Mouse (Mus musculus): Measurements from ENCODE around the gene Synj2.

The Synj2 gene

DNA sequence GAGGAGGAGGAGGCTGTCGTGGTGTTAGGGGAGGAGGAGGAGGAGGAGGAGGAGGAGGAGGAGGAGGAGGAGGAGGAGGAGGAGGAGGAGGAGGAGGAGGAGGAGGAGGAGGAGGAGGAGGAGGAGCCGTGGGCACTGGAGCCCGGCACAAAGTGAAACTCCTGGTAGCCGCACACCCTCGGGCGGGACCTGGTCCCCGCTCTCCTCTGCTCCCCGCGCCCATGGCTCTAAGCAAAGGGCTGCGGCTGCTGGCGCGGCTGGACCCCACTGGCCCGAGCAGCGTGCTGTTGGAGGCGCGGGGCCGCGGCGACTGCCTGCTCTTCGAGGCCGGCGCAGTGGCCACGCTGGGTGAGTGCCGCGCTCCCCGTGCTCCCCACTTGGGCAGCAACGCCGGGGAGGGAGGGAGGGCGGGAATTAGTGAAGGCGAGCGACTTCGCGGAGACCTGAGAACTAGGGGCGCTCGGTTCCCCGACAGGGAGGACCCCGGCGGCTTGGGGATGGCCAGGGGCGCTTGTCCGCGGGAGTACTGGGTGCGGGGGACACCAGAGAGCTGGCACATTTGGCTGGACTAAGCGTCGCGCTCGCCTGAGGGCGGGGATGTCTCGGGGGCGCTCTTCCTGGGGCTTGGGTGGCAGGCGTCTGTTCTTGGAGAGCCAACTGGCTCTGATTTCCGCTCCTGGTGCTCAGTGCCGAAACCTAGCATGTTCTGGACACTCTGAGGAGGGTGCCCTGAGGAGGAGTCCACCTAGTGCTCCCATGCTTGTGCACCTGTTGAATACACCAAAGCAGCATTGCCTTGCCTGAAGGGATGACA lies at the start of gene Synj2:
Gene Synj2, plus strand, starts transcription at position 51 of the 814 bp plus-strand sequence.
- DNase-seq (ENCODE audit: low spot score) = peak; percentile 64

DNA sequence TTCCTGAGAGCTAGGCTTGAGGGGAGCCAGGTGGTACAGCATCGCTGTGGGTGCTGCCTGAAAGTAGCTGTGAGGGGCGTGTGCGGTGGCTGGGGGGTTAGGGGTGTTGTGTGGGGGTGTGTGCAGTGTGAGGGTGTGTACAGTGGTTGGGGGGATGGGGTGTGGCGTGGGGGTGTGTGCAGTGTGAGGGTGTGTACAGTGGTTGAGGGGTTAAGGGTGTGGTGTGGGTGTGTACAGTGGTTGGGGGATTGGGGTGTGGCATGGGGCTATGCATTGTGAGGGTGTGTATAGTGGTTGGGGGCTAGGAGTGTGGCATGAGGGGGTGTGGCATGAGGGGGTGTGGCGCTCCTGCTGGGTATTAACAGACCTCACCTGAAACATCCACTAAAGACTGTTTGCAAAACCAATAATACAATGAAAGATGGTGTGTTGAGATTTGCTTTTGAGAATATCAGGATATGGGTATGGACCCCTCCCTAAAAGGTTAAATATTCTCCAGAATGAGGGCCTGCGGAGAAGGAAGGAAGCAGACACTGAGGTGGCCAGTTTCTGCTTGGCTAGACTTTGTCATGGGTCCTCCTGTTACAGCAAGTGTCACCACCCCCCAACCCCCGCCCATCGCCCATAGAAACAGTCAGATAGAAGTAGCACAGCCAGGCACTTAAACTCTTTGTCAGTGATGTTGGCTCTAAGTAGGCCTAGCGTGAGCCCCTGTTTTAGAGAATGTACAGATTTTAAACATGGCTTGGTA lies 49.0 kb upstream of the Synj2 start:
- no peak for DNase-seq (ENCODE audit: low spot score)

DNA sequence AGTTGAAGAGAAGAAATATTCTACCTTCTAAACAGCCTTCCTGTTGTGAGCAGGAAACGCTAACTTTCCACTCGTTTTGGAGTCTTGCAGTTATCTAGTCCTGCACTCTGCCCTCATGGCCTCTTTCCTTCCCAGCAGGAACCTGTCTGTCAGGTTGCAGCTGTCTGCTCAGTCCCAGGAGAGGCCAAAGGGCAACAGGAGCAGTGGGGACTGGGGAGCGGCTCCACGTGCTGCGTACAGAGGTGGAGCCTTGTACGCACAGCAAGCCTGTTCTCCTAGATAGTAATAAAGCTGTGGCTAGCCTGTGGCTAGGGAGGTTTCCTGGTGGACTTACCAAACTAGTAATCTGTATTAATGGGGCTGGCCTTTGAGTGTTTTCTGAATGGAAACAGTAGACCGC lies 48.0 kb upstream of the Synj2 start:
- peak; percentile 34 for DNase-seq (ENCODE audit: low spot score)

DNA sequence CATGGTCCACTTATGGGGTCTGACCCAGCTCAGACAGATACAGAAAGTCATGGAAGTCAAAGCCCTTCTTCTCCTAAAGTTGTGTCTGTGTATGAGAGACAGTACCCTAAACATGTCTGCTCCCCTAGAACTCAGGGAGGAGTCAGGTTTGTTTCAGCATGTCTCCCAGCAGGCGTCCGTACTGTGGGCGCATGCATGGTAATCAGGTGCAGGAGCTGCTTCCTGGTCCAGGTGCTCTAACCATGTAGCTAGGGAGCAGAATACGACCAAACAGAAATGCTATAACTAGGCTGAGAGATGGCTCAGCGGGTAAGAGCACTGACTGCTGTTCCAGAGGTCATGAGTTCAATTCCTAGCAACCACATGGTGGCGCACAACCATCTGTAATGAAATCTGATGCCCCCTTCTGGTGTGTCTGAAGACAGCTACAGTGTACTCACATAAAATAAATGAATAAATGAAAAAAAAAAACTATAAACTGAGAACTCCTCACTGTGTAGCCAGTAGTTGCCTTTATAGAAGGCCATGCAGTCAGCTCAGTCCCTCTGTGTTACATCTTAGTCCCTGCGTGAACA lies 47.4 kb upstream of the Synj2 start:
- no peak for DNase-seq (ENCODE audit: low spot score)

DNA sequence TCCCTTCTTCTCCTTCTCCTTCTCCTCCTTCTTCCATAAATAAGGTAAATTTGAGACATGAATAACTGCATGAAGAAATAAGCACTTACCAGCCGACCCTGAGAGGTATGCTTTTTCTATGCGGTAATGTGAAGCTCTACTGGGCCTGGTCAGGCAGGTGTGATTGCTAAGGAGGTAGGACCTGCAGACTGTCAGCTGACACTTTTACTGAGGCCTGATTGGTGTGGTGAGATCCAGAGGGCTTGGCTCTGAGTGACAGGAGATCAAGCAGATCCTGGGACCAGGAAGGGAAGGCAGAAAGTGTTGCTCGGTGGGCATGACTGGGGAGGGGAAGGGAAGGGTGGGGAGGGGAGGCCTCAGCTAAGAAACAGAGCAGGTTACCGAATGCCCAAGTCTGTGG lies 45.0 kb upstream of the Synj2 start:
- DNase-seq (ENCODE audit: low spot score) = no peak

DNA sequence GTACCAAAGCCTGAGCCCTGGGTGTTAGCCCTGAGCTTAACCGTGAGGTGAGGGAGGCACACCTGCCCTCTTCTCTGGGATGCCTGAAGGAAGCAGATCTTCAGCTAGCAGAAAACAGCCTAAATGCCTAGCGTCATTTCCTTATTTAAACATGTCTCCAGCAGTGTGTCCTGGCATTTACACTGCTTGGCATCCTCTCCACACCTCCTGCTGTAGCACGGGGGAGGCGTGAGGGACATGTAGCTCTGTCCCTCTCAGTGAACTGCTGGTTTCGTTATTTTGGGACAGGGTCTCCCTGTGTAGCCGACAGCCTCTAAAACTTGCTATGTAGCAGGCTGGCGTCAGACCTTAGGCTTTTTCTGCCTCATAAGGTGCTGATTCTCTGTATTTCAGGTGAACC lies 44.5 kb upstream of the Synj2 start:
- no peak for DNase-seq (ENCODE audit: low spot score)

DNA sequence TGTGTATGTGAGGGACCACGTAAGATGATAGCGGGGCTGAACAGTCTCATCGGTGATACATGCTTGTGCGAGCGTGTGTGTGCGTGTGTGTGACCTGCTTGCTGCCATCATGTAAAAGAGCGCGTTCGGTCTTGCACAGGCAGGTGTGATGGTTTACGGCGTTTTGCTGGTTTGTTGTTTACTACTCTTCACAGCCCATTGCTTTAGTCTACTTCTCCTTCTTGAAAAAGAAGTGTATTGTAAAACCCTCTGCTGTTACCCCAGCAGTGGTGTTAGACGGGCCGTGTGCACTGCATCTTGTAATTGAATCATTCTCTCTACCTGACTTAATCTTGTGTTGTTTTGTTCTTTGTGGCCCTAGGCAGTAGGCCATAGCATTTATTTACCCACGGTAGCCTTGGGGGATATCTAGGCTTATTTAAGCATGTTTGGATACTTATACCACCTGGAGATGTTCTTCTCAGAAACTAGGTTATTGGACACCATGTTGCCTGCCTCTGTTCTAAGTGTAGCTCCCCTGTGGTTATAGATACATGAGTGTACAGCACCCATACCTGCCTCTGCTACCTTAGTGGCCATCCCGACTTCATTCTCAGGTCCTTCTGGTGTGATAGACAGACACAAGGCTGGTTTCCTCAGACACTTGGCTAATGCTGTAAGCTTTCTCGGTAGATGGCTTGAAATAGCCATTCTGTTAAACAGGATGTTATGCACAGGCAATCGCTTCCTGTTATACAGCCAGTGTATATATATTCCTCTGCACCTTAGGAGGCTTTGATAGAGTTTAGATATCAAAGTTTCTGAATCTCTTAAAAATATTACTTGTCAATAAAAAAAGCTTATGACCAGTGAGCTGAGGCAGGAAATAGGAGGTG lies 43.5 kb upstream of the Synj2 start:
- DNase-seq (ENCODE audit: low spot score) = no peak

DNA sequence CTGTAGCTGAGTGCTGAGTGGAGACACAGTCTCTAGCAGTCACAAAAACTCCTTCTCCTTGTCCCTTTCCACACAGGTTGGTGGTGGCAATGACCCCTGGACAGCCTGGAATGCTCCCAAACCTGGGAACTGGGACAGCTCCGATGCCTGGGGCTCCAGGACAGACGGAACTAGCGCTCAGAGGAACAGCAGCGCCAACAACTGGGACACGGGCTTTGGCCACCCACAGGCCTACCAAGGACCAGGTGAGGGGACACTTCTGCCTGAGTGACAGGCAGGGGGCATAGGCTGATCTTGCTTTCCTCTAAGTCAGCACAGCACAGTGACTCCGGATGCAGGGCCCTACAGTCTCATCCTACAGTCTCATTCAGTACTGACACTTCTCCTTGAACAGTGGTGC lies 41.8 kb upstream of the Synj2 start:
- DNase-seq (ENCODE audit: low spot score) = no peak

DNA sequence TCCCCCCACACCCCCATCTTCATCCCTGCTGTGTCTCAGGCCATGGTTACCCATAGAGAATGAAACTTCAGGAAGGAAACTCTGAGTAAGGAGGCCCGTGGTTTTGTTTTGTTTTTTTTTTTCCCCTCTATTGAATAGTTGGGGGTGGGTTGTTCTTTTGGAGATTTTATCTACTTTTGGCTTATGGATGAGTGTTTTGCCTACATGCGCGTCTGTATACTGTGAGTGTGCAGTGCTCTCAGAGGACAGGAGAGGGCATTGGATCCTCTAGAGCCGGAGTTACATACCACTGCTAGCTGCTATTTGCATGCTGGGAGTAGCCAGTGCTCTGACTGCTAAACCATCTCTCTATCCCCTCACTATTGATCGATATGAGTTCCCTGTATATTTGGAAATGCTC lies 39.7 kb upstream of the Synj2 start:
- DNase-seq (ENCODE audit: low spot score) = no peak

DNA sequence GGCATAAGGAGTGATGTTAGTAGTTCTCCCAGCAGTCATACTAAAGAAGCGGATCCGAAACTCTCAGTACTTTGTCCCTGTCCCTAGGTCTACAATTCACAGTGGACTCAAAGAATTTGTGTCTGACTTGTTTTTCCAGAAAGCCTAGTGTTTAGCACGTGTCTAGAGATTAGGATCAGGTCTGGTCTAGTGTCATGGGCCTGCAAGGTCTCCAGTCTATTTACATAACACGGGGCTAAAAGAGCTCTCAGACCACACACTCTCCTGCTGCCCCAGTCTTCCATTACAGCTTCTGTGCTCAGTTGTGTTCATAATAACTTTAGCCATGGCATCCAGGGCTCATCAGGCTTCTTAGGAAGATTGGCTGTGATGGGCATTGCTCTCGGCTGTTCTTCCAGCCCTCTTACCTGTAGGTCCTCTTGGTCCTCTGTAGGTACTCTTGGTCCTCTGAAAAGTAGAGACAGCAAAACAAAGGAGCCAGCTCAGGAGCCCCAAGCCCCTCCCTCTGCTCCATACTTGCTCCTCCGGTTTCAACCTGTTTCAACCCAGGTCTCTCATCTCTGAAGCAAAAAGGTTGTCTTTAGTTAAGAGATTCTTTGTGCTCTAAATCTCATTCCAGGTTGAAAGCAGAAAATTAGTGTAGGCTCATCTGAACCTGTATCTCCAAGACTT lies 37.3 kb upstream of the Synj2 start:
- DNase-seq (ENCODE audit: low spot score) = no peak

DNA sequence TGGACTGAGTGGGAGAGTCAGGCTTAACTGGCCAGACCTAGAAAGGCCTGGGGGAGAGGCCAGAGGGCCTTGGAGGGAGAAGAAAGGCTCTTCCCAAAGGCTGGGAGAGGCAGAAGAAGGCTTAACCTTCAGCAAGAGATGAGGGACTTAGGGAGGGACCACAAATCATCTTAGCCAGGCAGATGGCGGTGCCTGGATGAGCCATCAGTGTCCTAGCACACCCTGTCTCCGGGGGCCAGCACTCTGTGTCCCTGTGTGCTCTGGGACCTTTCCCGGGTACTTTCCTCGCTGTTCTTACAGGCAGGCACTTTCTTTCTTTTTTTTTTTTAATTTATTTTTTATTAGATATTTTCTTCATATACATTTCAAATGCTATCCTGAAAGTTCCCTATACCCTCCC lies 31.4 kb upstream of the Synj2 start:
- no peak for DNase-seq (ENCODE audit: low spot score)

DNA sequence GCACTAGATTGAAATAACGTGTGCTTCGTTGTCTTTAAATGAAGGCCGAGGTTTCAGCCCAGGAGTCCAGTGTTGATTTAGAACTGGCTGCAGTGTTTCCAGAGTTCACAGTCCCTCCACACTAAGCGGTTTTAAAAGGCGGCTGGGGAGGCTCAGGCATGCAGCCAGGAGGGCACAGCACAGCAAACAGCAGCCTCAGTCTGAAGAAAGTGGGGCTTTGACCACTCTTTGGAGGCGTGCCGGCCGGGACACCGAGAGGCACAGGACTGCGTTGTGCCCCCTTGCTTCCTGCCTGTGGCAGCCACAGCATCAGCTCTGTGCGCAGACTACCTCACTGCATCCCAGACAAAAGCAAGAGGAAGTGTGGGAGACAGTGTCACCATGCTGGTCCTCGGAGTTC lies 29.5 kb upstream of the Synj2 start:
- DNase-seq (ENCODE audit: low spot score) = no peak

DNA sequence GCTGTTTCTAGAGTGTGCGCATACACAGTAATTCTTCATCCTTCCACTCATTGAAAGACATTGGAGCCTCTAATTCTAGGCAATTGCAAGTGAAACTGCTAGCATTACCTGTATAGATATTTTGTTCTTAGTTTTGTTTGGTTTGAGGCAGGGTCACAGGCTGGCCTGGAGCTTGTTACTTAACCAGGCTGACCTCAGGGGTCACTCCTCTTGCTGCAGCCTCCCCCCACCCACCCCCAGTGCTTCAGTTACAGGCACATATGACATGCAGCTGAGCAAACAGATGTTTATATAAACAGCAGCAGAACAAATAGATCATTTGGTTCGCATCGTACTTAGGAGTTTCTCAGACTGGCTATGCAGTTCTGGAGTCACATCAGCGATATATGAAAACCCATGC lies 28.3 kb upstream of the Synj2 start:
- DNase-seq (ENCODE audit: low spot score) = no peak

DNA sequence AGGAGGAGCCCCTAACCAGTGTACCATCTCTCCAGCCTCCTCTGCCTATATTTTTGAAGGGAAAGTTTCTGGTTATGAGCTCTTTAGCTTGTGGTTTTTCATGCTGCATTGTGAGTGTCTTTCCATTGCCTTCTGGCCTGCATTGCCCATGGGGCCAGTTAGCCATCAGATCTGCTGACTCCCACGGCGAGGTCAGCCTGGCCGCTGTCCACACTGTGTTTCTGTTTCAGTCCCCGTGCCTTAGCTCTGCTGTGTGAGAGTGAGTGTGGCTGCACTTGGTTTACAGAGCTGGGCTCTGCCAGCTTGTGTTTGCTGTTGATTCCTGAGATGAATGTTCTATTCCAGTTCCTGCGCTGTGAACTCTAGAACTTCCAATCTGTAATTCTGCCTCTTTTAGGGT lies 26.9 kb upstream of the Synj2 start:
- DNase-seq (ENCODE audit: low spot score) = no peak

DNA sequence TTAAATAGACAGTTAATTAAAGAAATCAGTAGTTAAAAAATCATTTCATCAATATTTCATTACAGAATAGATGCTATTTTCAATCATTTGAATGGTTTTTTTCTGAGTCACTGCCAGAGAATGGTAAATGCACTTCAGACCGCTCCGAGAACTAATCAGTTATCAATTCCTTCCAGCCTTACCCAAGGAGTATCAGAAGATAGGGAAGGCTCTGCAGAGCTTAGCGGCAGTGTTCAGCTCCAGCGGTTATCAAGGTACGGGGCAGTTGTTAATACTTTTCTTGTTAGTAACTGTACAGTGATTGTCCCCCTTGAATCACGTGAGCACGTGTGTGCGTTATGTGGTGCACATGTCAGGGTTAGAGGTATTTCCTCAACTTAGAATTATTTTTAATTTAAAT lies 19.1 kb upstream of the Synj2 start:
- no peak for DNase-seq (ENCODE audit: low spot score)

DNA sequence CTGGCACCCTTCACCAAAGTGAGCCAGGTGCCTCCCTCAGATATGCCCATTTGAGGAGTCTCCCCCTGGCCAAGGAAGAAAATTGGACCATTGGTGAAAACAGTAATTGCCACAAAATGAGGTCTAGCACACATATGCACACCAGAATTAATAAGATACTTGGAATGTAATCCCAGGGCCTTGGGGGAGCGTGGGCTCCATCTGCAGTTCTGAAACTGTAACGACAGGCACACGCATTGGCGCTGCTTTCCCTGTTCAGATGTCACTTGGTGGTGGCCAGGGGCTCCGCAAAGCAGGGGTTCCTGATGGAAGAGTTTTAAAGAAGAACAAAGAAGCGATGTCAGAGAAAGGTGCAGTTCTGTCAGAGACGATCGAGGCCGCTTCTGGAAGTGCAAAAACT lies 17.8 kb upstream of the Synj2 start:
- peak; percentile 67 for DNase-seq (ENCODE audit: low spot score)

DNA sequence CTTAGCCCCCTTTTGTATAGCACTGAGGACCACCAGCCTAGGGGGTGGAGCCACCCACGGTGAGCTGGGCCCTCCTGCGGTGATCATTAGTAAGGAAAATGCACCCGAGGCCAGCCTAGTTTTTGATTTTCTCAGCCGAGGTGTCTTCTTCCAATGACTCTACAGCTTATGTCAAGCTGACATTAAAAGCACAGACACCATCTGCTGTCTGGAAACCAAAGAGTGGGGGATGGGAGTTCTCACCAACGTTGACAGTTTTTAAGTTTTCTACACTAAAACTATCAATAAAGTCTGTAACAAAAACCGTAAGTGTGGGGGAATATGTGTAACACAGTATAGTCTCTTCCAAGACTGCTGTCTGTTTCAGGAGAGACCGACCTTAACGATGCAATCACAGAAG lies 16.8 kb upstream of the Synj2 start:
- peak; percentile 3 for DNase-seq (ENCODE audit: low spot score)

DNA sequence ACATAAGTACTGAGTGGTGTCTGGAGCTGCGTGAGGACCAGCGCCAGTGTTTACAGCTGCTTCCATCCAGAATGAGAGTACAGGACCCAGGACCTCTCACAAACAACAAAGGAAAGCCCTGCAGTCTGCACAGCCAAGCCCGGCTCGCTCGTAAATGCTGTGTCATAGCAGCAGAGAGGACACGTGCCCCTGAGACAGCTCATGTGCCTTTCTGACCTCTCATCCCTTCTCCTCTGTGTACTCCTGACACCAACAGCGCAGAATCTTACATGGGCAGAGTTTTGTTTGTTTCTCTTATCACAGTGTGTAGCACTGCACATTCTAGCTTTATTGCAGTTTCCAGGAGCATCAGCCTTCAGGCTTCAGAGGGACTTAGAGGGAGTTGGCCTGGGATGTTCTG lies 14.4 kb upstream of the Synj2 start:
- no peak for DNase-seq (ENCODE audit: low spot score)

DNA sequence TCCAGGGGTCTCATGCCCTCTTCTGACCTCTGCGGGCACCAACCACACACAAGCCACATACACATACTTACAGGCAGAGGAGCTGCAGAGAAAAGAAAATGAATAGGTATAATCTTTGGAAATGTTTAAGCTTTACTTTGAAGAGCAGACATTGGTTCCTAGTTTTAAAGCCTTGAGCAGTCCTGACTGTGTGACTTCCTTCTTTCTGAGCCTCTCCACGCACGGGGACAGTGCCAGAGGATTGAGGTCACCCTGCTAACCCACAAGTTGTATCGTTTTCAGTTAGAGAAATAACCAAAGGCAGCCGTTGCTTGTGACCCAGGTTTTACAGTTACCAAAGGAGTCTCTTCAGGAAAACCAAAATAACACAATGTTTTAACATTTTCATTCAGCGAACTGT lies 12.0 kb upstream of the Synj2 start:
- no peak for DNase-seq (ENCODE audit: low spot score)

DNA sequence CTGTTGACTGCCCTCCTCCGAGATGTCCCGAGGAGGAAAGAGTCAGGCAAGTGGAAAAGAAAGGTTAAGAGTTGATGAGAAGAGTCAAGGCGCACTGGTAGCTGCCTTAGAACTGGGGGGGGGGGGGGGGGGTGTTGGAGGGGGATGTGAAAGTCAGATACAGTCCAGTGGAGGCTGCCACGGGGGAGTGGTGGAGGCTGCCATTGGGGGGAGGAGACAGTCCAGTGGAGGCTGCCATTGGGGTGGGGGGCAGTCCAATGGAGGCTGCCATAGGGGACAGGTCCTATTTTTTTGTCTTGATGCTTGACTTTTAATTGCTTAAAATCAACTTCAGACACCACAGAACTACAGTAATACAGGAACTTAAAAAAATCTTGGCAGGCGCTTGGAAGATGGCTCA lies 8.9 kb upstream of the Synj2 start:
- DNase-seq (ENCODE audit: low spot score) = no peak

DNA sequence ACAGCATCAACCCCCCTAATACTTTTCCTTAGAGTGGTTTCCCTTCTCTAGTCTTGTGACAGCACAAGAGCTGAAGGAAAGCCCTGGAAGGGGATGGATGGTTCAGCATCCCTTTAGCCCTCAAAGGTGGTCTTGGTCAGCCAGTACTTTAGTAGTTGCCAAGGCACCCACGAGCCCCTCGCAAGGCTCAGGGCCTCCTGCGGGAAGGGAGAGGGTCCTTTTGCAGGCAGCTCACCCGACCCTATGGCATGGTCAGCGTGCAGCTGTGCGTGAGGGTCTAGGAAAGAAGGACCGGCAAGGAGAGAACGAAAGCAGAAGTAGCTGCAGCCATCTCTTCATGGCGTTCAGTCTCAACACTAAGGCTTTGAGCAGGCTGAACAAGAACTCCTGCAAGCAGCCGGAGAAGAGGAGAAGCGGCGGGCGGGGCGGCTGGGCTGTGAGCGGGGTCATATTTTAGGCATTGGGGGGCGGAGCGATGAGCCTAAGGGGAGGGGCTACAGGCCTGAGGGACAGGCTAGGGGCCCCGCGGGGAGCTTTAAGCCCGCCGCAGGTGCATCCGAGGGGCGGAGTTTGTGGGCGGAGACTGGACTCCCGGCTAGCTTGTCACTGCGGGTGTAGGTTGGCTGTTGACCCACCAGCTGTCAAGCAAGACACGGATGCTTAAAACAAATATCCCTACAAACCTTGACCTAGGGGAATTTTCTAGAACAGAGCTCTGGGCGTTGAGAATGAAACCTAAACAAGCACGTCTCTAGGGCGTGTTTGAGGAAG lies 6.3 kb upstream of the Synj2 start:
- peak; percentile 91 for DNase-seq (ENCODE audit: low spot score)
